Mouse (Mus musculus): Measurements from ENCODE around the gene Tesk2.

GRCm38 (mm10) chr4:116684665-116685064, 36.1 kb upstream of the Tesk2 start:
- TF ChIP-seq CTCF (IDR thresholded peaks at IDR 0.05; ENCODE audit: low read depth) = no peak
- no peak for TF ChIP-seq EP300 (IDR thresholded peaks at IDR 0.05; ENCODE audit: low read depth)

Data from liver, embryonic 14.5 days (tissue).